Mouse (Mus musculus) MEL (cell line): ENCODE data around the gene Defb48. TPM values are rescaled to one million over a fixed set of nuclear protein-coding genes. Genes with fewer than 3 reads are reported as not detected.

Experiments
- DNase-seq: peaks from one replicate; pipeline ENCODE4 v3.0.0; 2011; ENCODE audit warnings: low read depth, low spot score
- H3K27ac ChIP-seq: 2 replicates; pipeline ENCODE4 v1.5.1; 2012; ENCODE audit warnings: low read depth, mild to moderate bottlenecking, control low read depth, low read length, moderate library complexity; ENCODE audit not compliant: control insufficient read depth
- H3K27me3 ChIP-seq, 2 experiments: fragments of 150-350 bp in 1 of 2; sonication (generic) in 1 of 2; 2 replicates each; pipeline ENCODE4 v1.6.1; 2012; ENCODE audit warnings: low read length in 2 of 2, mild to moderate bottlenecking in 2 of 2, improper control_type of control experiment in 1 of 2, moderate library complexity in 1 of 2; ENCODE audit not compliant: insufficient read depth in 2 of 2, control insufficient read depth in 1 of 2
- H3K36me3 ChIP-seq, 2 experiments: 2 replicates each; pipeline ENCODE4 v1.6.1; 2012 to 2014; ENCODE audit warnings: low read length in 2 of 2, improper control_type of control experiment in 1 of 2, inconsistent platforms in 1 of 2, mild to moderate bottlenecking in 1 of 2; ENCODE audit not compliant: insufficient read depth in 2 of 2, control insufficient read depth in 1 of 2
- H3K4me1 ChIP-seq, 2 experiments: fragments of 150-350 bp in 1 of 2; sonication (generic) in 1 of 2; 2 replicates each; pipeline ENCODE4 v1.6.1; 2012; ENCODE audit warnings: low read length in 2 of 2, improper control_type of control experiment in 1 of 2, mild to moderate bottlenecking in 1 of 2; ENCODE audit not compliant: insufficient read depth in 2 of 2, control insufficient read depth in 1 of 2
- H3K4me3 ChIP-seq, 2 experiments: fragments of 150-350 bp in 1 of 2; sonication (generic) in 1 of 2; 2 replicates each; pipeline ENCODE4 v1.5.1; 2012; ENCODE audit warnings: low read depth in 2 of 2, low read length in 2 of 2, mild to moderate bottlenecking in 2 of 2, moderate library complexity in 2 of 2, control low read depth in 1 of 2, improper control_type of control experiment in 1 of 2; ENCODE audit not compliant: control insufficient read depth in 1 of 2, insufficient read depth in 1 of 2
- H3K79me2 ChIP-seq: 2 replicates; pipeline ENCODE4 v1.6.1; 2012; ENCODE audit warnings: mild to moderate bottlenecking, low read length, moderate library complexity; ENCODE audit not compliant: control insufficient read depth, poor library complexity, insufficient read depth
- H3K9ac ChIP-seq: 2 replicates; pipeline ENCODE4 v1.6.1; 2012; ENCODE audit warnings: low read depth, mild to moderate bottlenecking, control low read depth, low read length, moderate library complexity; ENCODE audit not compliant: control insufficient read depth, poor library complexity, severe bottlenecking
- H3K9me3 ChIP-seq: fragments of 150-350 bp; sonication (generic); replicated peaks from 2 replicates; pipeline ENCODE4 v1.6.1; 2012; ENCODE audit warnings: mild to moderate bottlenecking, low read length, improper control_type of control experiment, moderate library complexity; ENCODE audit not compliant: insufficient read depth
- BHLHE40 ChIP-seq: IDR thresholded peaks from 2 replicates; pipeline ENCODE4 v1.6.1; 2012; ENCODE audit warnings: low read depth, mild to moderate bottlenecking, inconsistent platforms, low read length, improper control_type of control experiment, borderline replicate concordance
- CHD1 ChIP-seq: IDR thresholded peaks from 2 replicates; pipeline ENCODE4 v1.6.1; 2012; ENCODE audit warnings: low read depth, mild to moderate bottlenecking, inconsistent platforms, low read length, improper control_type of control experiment
- CHD2 ChIP-seq: IDR thresholded peaks from 2 replicates; pipeline ENCODE4 v1.6.1; 2011; ENCODE audit warnings: low read length, improper control_type of control experiment
- CTCF ChIP-seq, 3 experiments: IDR thresholded peaks in 2 of 3; conservative IDR thresholded peaks in 1 of 3; 2 replicates each; pipeline ENCODE4 v1.5.1; 2011 to 2012; ENCODE audit warnings: low read length in 3 of 3, low read depth in 2 of 3, mild to moderate bottlenecking in 2 of 3, improper control_type of control experiment in 1 of 3, inconsistent platforms in 1 of 3, mixed read lengths in 1 of 3, moderate library complexity in 1 of 3; ENCODE audit not compliant: control insufficient read depth in 1 of 3, insufficient read depth in 1 of 3, poor library complexity in 1 of 3, severe bottlenecking in 1 of 3
- E2F4 ChIP-seq: IDR thresholded peaks from 2 replicates; pipeline ENCODE4 v1.6.1; 2011; ENCODE audit warnings: low read depth, low read length, improper control_type of control experiment, borderline replicate concordance
- EP300 ChIP-seq, 2 experiments: IDR thresholded peaks; 2 replicates each; pipeline ENCODE4 v1.6.1; 2011; ENCODE audit warnings: improper control_type of control experiment in 2 of 2, low read length in 2 of 2, low read depth in 1 of 2, mild to moderate bottlenecking in 1 of 2
- ETS1 ChIP-seq: IDR thresholded peaks from 2 replicates; pipeline ENCODE4 v1.6.1; 2012; ENCODE audit warnings: low read depth, mild to moderate bottlenecking, inconsistent platforms, low read length, improper control_type of control experiment, moderate library complexity
- GABPA ChIP-seq: IDR thresholded peaks from 2 replicates; pipeline ENCODE4 v1.6.1; 2012; ENCODE audit warnings: low read depth, mild to moderate bottlenecking, inconsistent platforms, low read length, improper control_type of control experiment, moderate library complexity
- GATA1 ChIP-seq: IDR thresholded peaks from 2 replicates; pipeline ENCODE4 v1.6.1; 2011; ENCODE audit warnings: low read depth, low read length, improper control_type of control experiment
- HCFC1 ChIP-seq: IDR thresholded peaks from 2 replicates; pipeline ENCODE4 v1.6.1; 2012; ENCODE audit warnings: low read depth, mild to moderate bottlenecking, inconsistent platforms, low read length, improper control_type of control experiment, moderate library complexity
- KAT2A ChIP-seq: conservative IDR thresholded peaks from 2 replicates; pipeline ENCODE4 v1.6.1; 2012; ENCODE audit warnings: low read depth, low read length, improper control_type of control experiment, inconsistent platforms
- MAFK ChIP-seq: IDR thresholded peaks from 2 replicates; pipeline ENCODE4 v1.6.1; 2011; ENCODE audit warnings: low read depth, mild to moderate bottlenecking, low read length, improper control_type of control experiment, borderline replicate concordance
- MAZ ChIP-seq: IDR thresholded peaks from 2 replicates; pipeline ENCODE4 v1.6.1; 2012; ENCODE audit warnings: low read depth, mild to moderate bottlenecking, inconsistent platforms, low read length, improper control_type of control experiment
- MEF2A ChIP-seq: IDR thresholded peaks from 2 replicates; pipeline ENCODE4 v1.6.1; 2014; ENCODE audit warnings: low read depth, mild to moderate bottlenecking, inconsistent platforms, low read length, improper control_type of control experiment; ENCODE audit not compliant: poor library complexity, insufficient replicate concordance, severe bottlenecking; ENCODE audit errors: extremely low read depth
- MXI1 ChIP-seq: IDR thresholded peaks from 2 replicates; pipeline ENCODE4 v1.6.1; 2011; ENCODE audit warnings: mild to moderate bottlenecking, low read depth, low read length, improper control_type of control experiment
- MYB ChIP-seq: IDR thresholded peaks from 2 replicates; pipeline ENCODE4 v1.6.1; 2011; ENCODE audit warnings: mild to moderate bottlenecking, low read depth, low read length, improper control_type of control experiment
- MYC ChIP-seq: IDR thresholded peaks from 2 replicates; pipeline ENCODE4 v1.6.1; 2011; ENCODE audit warnings: low read depth, mild to moderate bottlenecking, low read length, improper control_type of control experiment, moderate library complexity
- NRF1 ChIP-seq: IDR thresholded peaks from 2 replicates; pipeline ENCODE4 v1.6.1; 2014; ENCODE audit warnings: low read depth, mild to moderate bottlenecking, inconsistent platforms, low read length, improper control_type of control experiment, moderate library complexity; ENCODE audit not compliant: poor library complexity, insufficient read depth, severe bottlenecking
- POLR2A ChIP-seq, 2 experiments: IDR thresholded peaks; 2 replicates each; pipeline ENCODE4 v1.6.1; 2011 to 2012; ENCODE audit warnings: low read length in 2 of 2, mild to moderate bottlenecking in 2 of 2, control low read depth in 1 of 2, improper control_type of control experiment in 1 of 2, low read depth in 1 of 2, moderate library complexity in 1 of 2; ENCODE audit not compliant: control insufficient read depth in 1 of 2, insufficient read depth in 1 of 2, poor library complexity in 1 of 2
- POLR2AphosphoS5 ChIP-seq: IDR thresholded peaks from 2 replicates; pipeline ENCODE4 v1.6.1; 2012; ENCODE audit warnings: low read depth, borderline replicate concordance, mild to moderate bottlenecking, inconsistent platforms, low read length, moderate library complexity, mixed read lengths
- RAD21 ChIP-seq: IDR thresholded peaks from 2 replicates; pipeline ENCODE4 v1.6.1; 2011; ENCODE audit warnings: mild to moderate bottlenecking, low read depth, low read length, improper control_type of control experiment
- RCOR1 ChIP-seq: IDR thresholded peaks from 2 replicates; pipeline ENCODE4 v1.6.1; 2012; ENCODE audit warnings: low read depth, mild to moderate bottlenecking, inconsistent platforms, low read length, improper control_type of control experiment
- SIN3A ChIP-seq: IDR thresholded peaks from 2 replicates; pipeline ENCODE4 v1.6.1; 2012; ENCODE audit warnings: low read length, improper control_type of control experiment, inconsistent platforms
- TAL1 ChIP-seq: IDR thresholded peaks from 2 replicates; pipeline ENCODE4 v1.6.1; 2012; ENCODE audit warnings: mild to moderate bottlenecking, inconsistent platforms, low read length, moderate library complexity, mixed read lengths
- TBP ChIP-seq: IDR thresholded peaks from 2 replicates; pipeline ENCODE4 v1.8.0; 2011; ENCODE audit warnings: low read depth, low read length, improper control_type of control experiment
- TCF12 ChIP-seq: IDR thresholded peaks from 2 replicates; pipeline ENCODE4 v1.6.1; 2014; ENCODE audit warnings: low read depth, mild to moderate bottlenecking, inconsistent platforms, low read length, improper control_type of control experiment, moderate library complexity
- UBTF ChIP-seq: IDR thresholded peaks from 2 replicates; pipeline ENCODE4 v1.6.1; 2012; ENCODE audit warnings: low read depth, mild to moderate bottlenecking, inconsistent platforms, low read length, improper control_type of control experiment, moderate library complexity, borderline replicate concordance; ENCODE audit not compliant: insufficient read depth
- USF1 ChIP-seq: IDR thresholded peaks from 2 replicates; pipeline ENCODE4 v1.6.1; 2014; ENCODE audit warnings: low read depth, mild to moderate bottlenecking, inconsistent platforms, low read length, improper control_type of control experiment, moderate library complexity
- USF2 ChIP-seq, 2 experiments: IDR thresholded peaks; 2 replicates each; pipeline ENCODE4 v1.6.1; 2011 to 2012; ENCODE audit warnings: improper control_type of control experiment in 2 of 2, low read length in 2 of 2, borderline replicate concordance in 1 of 2, inconsistent platforms in 1 of 2, low read depth in 1 of 2, mild to moderate bottlenecking in 1 of 2; ENCODE audit not compliant: insufficient read depth in 1 of 2
- ZKSCAN1 ChIP-seq: IDR thresholded peaks from 2 replicates; pipeline ENCODE4 v1.6.1; 2012; ENCODE audit warnings: low read depth, mild to moderate bottlenecking, inconsistent platforms, low read length, improper control_type of control experiment, moderate library complexity
- ZNF384 ChIP-seq: IDR thresholded peaks from 2 replicates; pipeline ENCODE4 v1.6.1; 2012; ENCODE audit warnings: low read depth, mild to moderate bottlenecking, inconsistent platforms, low read length, improper control_type of control experiment
- polyA plus RNA-seq, 2 experiments: library from polyadenylated mRNA; stranded (reverse) in 1 of 2; unstranded in 1 of 2; fragments of >175 nt in 1 of 2; fragments of >200 nt in 1 of 2; gene quantifications; 2 replicates each; pipeline versions ENCODE4 v1.2.1 to v1.2.4; 2012; ENCODE audit warnings: low replicate concordance in 2 of 2, low read depth in 1 of 2; ENCODE audit not compliant: insufficient read length in 2 of 2, insufficient read depth in 1 of 2, missing spikeins in 1 of 2
- total RNA-seq: library from RNA; depleted of rRNA; stranded (reverse); fragments of 300-350 nt; gene quantifications from 2 replicates; pipeline ENCODE4 v1.2.3, GENCODE M21; 2012

Gene Defb48
- total and polyA plus RNA-seq, 3 experiments: not detected

GRCm38 (mm10) chr14:62991271-62991670 lies 7.0 kb upstream of the Defb48 start:
- H3K4me1 ChIP-seq: no peaks in the 10 kb centered on the region
- TF ChIP-seq SIN3A (no peak), MAFK (no peak), TAL1 (no peak), TCF12 (no peak), ZNF384 (no peak), MEF2A (no peak), GABPA (no peak), ETS1 (no peak), POLR2AphosphoS5 (no peak), MYC (no peak), POLR2A (IDR thresholded peaks at IDR 0.05; ENCODE audit: control insufficient read depth in 1 of 2, insufficient read depth in 1 of 2, low read depth in 1 of 2, low read length in 2 of 2, poor library complexity in 1 of 2) (no peak), USF2 (IDR thresholded peaks at IDR 0.05; ENCODE audit: borderline replicate concordance in 1 of 2, insufficient read depth in 1 of 2, low read depth in 1 of 2, low read length in 2 of 2) (no peak), MXI1 (no peak)
- H3K27me3 ChIP-seq: peaks cover 0 to 2% of the 10 kb centered on the region in 2 experiments; a peak in 2 of 4 replicates
- no peak overlapping the region for H3K9ac ChIP-seq
- H3K9me3 ChIP-seq: no peaks in the 10 kb centered on the region
- H3K27ac ChIP-seq: no peak overlapping the region
- no peaks in the 10 kb centered on the region for H3K36me3 ChIP-seq
- no peak for DNase-seq
- no peaks in the 10 kb centered on the region for H3K79me2 ChIP-seq
- H3K4me3 ChIP-seq: no peak overlapping the region

GRCm38 (mm10) chr14:62979815-62980214 lies 4.5 kb downstream of the Defb48 start:
- no peak overlapping the region for H3K27ac ChIP-seq
- H3K4me3 ChIP-seq: no peak overlapping the region
- no peaks in the 10 kb centered on the region for H3K79me2 ChIP-seq
- peaks cover 0 to 8% of the 10 kb centered on the region in 2 experiments; a peak in 2 of 4 replicates for H3K36me3 ChIP-seq
- no peaks in the 10 kb centered on the region; a peak in 1 of 4 replicates for H3K27me3 ChIP-seq
- DNase-seq: peak; percentile 84
- H3K9me3 ChIP-seq: no peaks in the 10 kb centered on the region
- no peak overlapping the region for H3K9ac ChIP-seq
- H3K4me1 ChIP-seq: peaks cover 3 to 8% of the 10 kb centered on the region in 2 experiments
- TF ChIP-seq TCF12: peak; percentile 36; the same call in 1 of the 2 replicates
- peak; percentile 77 for TF ChIP-seq RCOR1
- TF ChIP-seq POLR2AphosphoS5: no peak
- no peak for TF ChIP-seq TBP
- no peak for TF ChIP-seq RAD21
- no peak for TF ChIP-seq KAT2A
- no peak for TF ChIP-seq CHD1
- no peak for TF ChIP-seq E2F4
- peak; percentile 76 to 91 for TF ChIP-seq EP300 (IDR thresholded peaks at IDR 0.05; ENCODE audit: low read depth in 1 of 2, low read length in 2 of 2)
- peak; percentile 92 for TF ChIP-seq GATA1
- TF ChIP-seq TAL1: no peak
- TF ChIP-seq MAZ: no peak
- no peak; the same call in 1 of the 2 replicates for TF ChIP-seq SIN3A
- no peak for TF ChIP-seq UBTF
- TF ChIP-seq NRF1: no peak
- no peak for TF ChIP-seq MAFK
- TF ChIP-seq CHD2: no peak; the same call in 1 of the 2 replicates
- no peak for TF ChIP-seq ZKSCAN1
- TF ChIP-seq CTCF (IDR thresholded peaks at IDR 0.05 in 2 of 3, conservative IDR thresholded peaks at IDR 0.05 in 1 of 3; ENCODE audit: control insufficient read depth in 1 of 3, insufficient read depth in 1 of 3, low read depth in 2 of 3, low read length in 3 of 3, poor library complexity in 1 of 3, severe bottlenecking in 1 of 3): no peak
- TF ChIP-seq GABPA: no peak
- TF ChIP-seq USF1: no peak
- no peak for TF ChIP-seq BHLHE40
- TF ChIP-seq HCFC1: no peak
- peak; percentile 52; the same call in 1 of the 2 replicates for TF ChIP-seq ETS1
- TF ChIP-seq MYB: no peak
